Comparison of ENCODE assay signal across 31 mouse cellular contexts in genomic region chr7:125281371-125281770, GRCm38 (mm10).
DNase-seq lines count a peak whose midpoint lies in the region; ATAC-seq and TF ChIP-seq lines count a peak whose summit lies in the region.
"Had no signal": no experiment of that assay in that cellular context is flagged by ENCODE, and none has a peak within 500 bp of the region (broad histone marks: within the 10 kb centered on the region; RNA-seq: fewer than 3 reads in every experiment).

No protein-coding gene starts in this region.

- H3K9ac ChIP-seq in hindbrain, postnatal 0 days (replicated peaks; ENCODE audit: low read length) = no peak overlapping the region
- H3K9ac ChIP-seq in hindbrain, embryonic 16.5 days (ENCODE audit: low read depth, low read length) = no peak overlapping the region
- no peak overlapping the region for H3K9ac ChIP-seq in lung, embryonic 14.5 days
- H3K9ac ChIP-seq: embryonic facial prominence, embryonic 15.5 days; forebrain, embryonic 13.5 days; heart, embryonic 15.5 days; limb, embryonic 12.5 days; liver, embryonic 13.5 days; lung, embryonic 15.5 days; midbrain, embryonic 12.5 days; neural tube, embryonic 12.5 days had no signal

- H3K9me3 ChIP-seq in hindbrain, postnatal 0 days (ENCODE audit: low read length) = no peaks in the 10 kb centered on the region
- H3K9me3 ChIP-seq in hindbrain, embryonic 16.5 days (ENCODE audit: control insufficient read depth, low read length) = no peaks in the 10 kb centered on the region
- H3K9me3 ChIP-seq in lung, embryonic 14.5 days (ENCODE audit: low read depth, low read length) = no peaks in the 10 kb centered on the region
- H3K9me3 ChIP-seq: embryonic facial prominence, embryonic 10.5 days; embryonic facial prominence, embryonic 15.5 days; forebrain, embryonic 13.5 days; G1E; heart, embryonic 10.5 days; heart, embryonic 15.5 days; limb, embryonic 12.5 days; liver, embryonic 13.5 days; lung, embryonic 15.5 days; megakaryocyte, embryonic 14.5 days; midbrain, embryonic 12.5 days; neural tube, embryonic 12.5 days had no signal

- peak; percentile 12; the same call in 1 of the 2 replicates for TF ChIP-seq CTCF in hindbrain, postnatal 0 days (IDR thresholded peaks at IDR 0.05; ENCODE audit: low read depth)
- TF ChIP-seq CTCF in lung, embryonic 14.5 days (IDR thresholded peaks at IDR 0.05; ENCODE audit: low read depth) = peak; percentile 19; the same call in 1 of the 2 replicates

- DNase-seq in hindbrain, postnatal 0 days (ENCODE audit: low spot score) = no peak
- DNase-seq in lung, embryonic 14.5 days = peak; percentile 19
- no peak for DNase-seq in lung, postnatal 36 days
- peak; percentile 36 for DNase-seq in fat pad, adult 2 months (ENCODE audit: extremely low read depth, low read depth, low spot score)
- DNase-seq in cerebellum, adult 18-20 months = no peak
- DNase-seq: cerebellum, adult 8-10 months; cerebellum, postnatal 25 days; gastrocnemius, postnatal 10 days; heart, adult 11 months; kidney, adult 11 months; kidney, postnatal 14 days; liver, embryonic 13.5 days; lung, postnatal 4 days; right cerebral cortex, postnatal 4 days; thymus, adult 2 months; thymus, postnatal 4 days had no signal

- H3K4me3 ChIP-seq in hindbrain, postnatal 0 days (ENCODE audit: low read length) = no peak overlapping the region
- H3K4me3 ChIP-seq in hindbrain, embryonic 16.5 days (ENCODE audit: low read length) = no peak overlapping the region
- H3K4me3 ChIP-seq in lung, embryonic 14.5 days (ENCODE audit: low read depth, low read length) = no peak overlapping the region
- H3K4me3 ChIP-seq: embryonic facial prominence, embryonic 10.5 days; embryonic facial prominence, embryonic 15.5 days; forebrain, embryonic 13.5 days; heart, embryonic 10.5 days; heart, embryonic 15.5 days; left cerebral cortex, adult 2 months; limb, embryonic 12.5 days; liver, embryonic 13.5 days; lung, embryonic 15.5 days; megakaryocyte, embryonic 14.5 days; midbrain, embryonic 12.5 days; myocyte; neural tube, embryonic 12.5 days had no signal

- H3K4me1 ChIP-seq in hindbrain, postnatal 0 days (ENCODE audit: insufficient read depth, low read length) = no peaks in the 10 kb centered on the region; the same call in 1 of the 2 replicates
- no peaks in the 10 kb centered on the region for H3K4me1 ChIP-seq in hindbrain, embryonic 16.5 days (ENCODE audit: control insufficient read depth, insufficient read depth, low read depth, low read length)
- no peaks in the 10 kb centered on the region for H3K4me1 ChIP-seq in lung, embryonic 14.5 days (ENCODE audit: insufficient read depth)
- H3K4me1 ChIP-seq: embryonic facial prominence, embryonic 10.5 days; embryonic facial prominence, embryonic 15.5 days; forebrain, embryonic 13.5 days; heart, embryonic 10.5 days; heart, embryonic 15.5 days; limb, embryonic 12.5 days; liver, embryonic 13.5 days; lung, embryonic 15.5 days; megakaryocyte, embryonic 14.5 days; midbrain, embryonic 12.5 days; neural tube, embryonic 12.5 days had no signal

- WGBS in hindbrain, postnatal 0 days = 78% methylated on average over 3 of the region's 3 CpGs
- 83% methylated on average over 3 of the region's 3 CpGs for WGBS in hindbrain, embryonic 16.5 days
- 80% methylated on average over 3 of the region's 3 CpGs for WGBS in lung, embryonic 14.5 days

- H3K27me3 ChIP-seq in hindbrain, postnatal 0 days (ENCODE audit: insufficient read depth, low read length) = no peaks in the 10 kb centered on the region
- H3K27me3 ChIP-seq in hindbrain, embryonic 16.5 days (replicated peaks; ENCODE audit: control insufficient read depth, insufficient read depth, low read length) = no peaks in the 10 kb centered on the region
- H3K27me3 ChIP-seq in lung, embryonic 14.5 days (ENCODE audit: insufficient read depth, low read length) = no peaks in the 10 kb centered on the region
- H3K27me3 ChIP-seq: embryonic facial prominence, embryonic 15.5 days; forebrain, embryonic 13.5 days; heart, embryonic 15.5 days; limb, embryonic 12.5 days; liver, embryonic 13.5 days; lung, embryonic 15.5 days; midbrain, embryonic 12.5 days; neural tube, embryonic 12.5 days; Patski had no signal

- no peak overlapping the region for H3K4me2 ChIP-seq in hindbrain, postnatal 0 days (ENCODE audit: low read depth, low read length)
- H3K4me2 ChIP-seq in hindbrain, embryonic 16.5 days (ENCODE audit: low read length) = no peak overlapping the region
- H3K4me2 ChIP-seq in lung, embryonic 14.5 days = no peak overlapping the region
- H3K4me2 ChIP-seq: embryonic facial prominence, embryonic 15.5 days; forebrain, embryonic 13.5 days; heart, embryonic 15.5 days; limb, embryonic 12.5 days; liver, embryonic 13.5 days; lung, embryonic 15.5 days; midbrain, embryonic 12.5 days; neural tube, embryonic 12.5 days had no signal

- no peak overlapping the region for H3K27ac ChIP-seq in hindbrain, postnatal 0 days
- H3K27ac ChIP-seq in hindbrain, embryonic 16.5 days (ENCODE audit: low read depth, low read length) = no peak overlapping the region
- H3K27ac ChIP-seq in lung, embryonic 14.5 days (ENCODE audit: low read depth) = no peak overlapping the region
- H3K27ac ChIP-seq: embryonic facial prominence, embryonic 10.5 days; embryonic facial prominence, embryonic 15.5 days; forebrain, embryonic 13.5 days; heart, embryonic 10.5 days; heart, embryonic 15.5 days; left cerebral cortex, adult 2 months; limb, embryonic 12.5 days; liver, embryonic 13.5 days; lung, embryonic 15.5 days; midbrain, embryonic 12.5 days; neural tube, embryonic 12.5 days had no signal

- no peak for ATAC-seq in hindbrain, postnatal 0 days
- no peak for ATAC-seq in hindbrain, embryonic 16.5 days
- ATAC-seq in lung, embryonic 14.5 days (ENCODE audit: insufficient read depth) = no peak
- ATAC-seq: forebrain, embryonic 13.5 days; Patski had no signal

- no peaks in the 10 kb centered on the region for H3K36me3 ChIP-seq in hindbrain, postnatal 0 days (ENCODE audit: insufficient read depth, low read length)
- H3K36me3 ChIP-seq in hindbrain, embryonic 16.5 days (ENCODE audit: control insufficient read depth, insufficient read depth, low read length) = no peaks in the 10 kb centered on the region
- H3K36me3 ChIP-seq in lung, embryonic 14.5 days (ENCODE audit: insufficient read depth) = no peaks in the 10 kb centered on the region
- H3K36me3 ChIP-seq: embryonic facial prominence, embryonic 10.5 days; embryonic facial prominence, embryonic 15.5 days; G1E; heart, embryonic 10.5 days; heart, embryonic 15.5 days; limb, embryonic 12.5 days; liver, embryonic 13.5 days; lung, embryonic 15.5 days; midbrain, embryonic 12.5 days; neural tube, embryonic 12.5 days had no signal

Comparison
In these comparisons a context has a peak if more than half of its experiments do, and no peak if none do; other contexts are left out.
1. DNase-seq: peak in lung, embryonic 14.5 days (single experiment) and fat pad, adult 2 months (single experiment); none in hindbrain, postnatal 0 days (single experiment), lung, postnatal 36 days (single experiment) and cerebellum, adult 18-20 months (0 of 2).